Mouse (Mus musculus) lung, postnatal 4 days (tissue): ENCODE data around the gene Rap1a.

Experiments used
- DNase-seq, 2 experiments: peaks; one replicate each; pipeline ENCODE4 v3.0.0; 2021

Gene Rap1a

DNA sequence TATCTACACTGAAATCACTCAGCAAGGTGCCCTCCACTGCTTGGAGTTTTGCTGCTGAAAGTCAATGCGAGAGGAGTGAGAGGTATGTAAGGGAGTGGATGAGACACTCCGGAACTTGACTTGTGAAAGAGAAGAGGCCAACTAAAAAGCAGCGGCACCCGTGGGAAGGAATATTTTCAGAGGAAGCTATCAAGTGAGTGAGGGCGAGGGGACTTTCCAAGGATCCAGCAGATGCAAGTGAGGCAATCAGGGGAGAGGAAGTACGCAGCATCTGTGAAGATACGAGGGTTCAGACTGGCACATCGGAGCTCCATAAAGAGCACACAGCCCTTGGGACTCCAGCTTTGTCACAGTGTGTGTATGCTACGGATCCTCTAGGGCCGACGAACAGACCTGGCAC lies 2.5 kb upstream of the Rap1a start:
- peak; percentile 28 to 29 for DNase-seq

DNA sequence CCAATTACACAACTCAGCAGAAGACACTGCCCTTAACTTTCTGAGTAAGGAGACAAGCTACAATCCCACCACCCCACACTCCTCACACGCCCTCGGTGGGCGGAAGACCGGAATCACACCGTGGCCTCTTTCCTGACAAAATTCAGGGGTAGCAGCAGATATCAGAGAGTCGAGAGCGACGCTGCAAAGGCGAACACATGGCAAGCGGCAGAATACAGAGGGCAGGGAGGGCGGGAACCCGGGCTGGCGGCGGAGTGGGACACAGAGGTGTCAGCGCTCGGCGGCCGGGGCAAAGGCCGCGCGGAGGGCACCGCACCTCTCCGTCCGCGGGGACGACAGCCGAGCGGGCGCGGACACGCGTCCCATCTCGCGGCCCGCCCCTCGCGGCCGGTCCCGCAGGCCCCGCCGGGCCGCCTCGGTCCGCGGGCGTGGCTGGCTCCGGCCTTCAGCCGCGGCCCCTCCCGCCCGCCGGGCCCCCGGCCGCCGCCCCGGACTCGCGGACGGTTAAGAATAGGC lies 403 bp downstream of the Rap1a start:
- peak in 1 of 2 experiments; percentile 48 for DNase-seq

DNA sequence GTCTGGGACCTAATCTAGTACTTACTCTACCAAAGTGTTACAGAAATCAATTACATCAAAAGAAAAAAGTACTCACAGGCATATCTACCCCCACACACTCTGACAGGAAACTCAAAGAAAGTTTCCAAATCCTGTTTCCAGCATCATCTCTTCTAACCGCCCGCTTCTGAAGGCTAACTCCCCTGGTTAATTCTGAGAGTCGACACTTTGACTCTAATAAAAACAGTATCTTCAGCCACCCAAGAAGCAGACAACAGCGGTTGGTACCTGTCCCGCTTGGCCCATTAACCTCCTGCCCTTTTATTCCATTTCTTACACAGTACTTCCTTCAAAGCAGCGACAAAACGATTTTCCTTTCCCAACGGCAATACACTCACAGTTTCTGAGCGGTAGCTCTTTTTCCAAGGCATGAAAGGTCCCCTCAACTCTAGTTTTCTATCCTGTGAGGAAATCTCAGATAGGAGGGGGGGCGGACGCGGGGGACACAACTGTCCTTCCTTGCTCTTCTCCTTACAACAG lies 921 bp downstream of the Rap1a start:
- no peak for DNase-seq

DNA sequence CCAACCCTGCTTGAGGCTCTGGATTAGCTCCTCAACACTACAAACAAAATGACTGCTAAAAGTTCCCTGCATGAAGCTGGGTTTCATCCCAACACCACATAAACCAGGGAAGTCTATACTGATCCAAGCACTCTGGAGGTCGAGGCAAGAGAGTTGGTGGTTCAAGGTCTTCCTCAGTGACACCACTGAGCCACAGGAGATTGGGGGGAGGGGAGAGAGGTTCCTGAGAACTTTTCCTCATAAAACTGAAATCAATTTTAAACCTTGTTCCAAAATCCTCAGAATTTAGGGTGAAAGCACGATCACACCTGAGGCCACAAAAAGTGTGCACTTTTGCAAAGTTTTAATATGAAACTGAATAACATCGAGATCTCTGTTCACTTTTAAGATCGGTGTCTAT lies 1.8 kb downstream of the Rap1a start:
- DNase-seq: no peak

DNA sequence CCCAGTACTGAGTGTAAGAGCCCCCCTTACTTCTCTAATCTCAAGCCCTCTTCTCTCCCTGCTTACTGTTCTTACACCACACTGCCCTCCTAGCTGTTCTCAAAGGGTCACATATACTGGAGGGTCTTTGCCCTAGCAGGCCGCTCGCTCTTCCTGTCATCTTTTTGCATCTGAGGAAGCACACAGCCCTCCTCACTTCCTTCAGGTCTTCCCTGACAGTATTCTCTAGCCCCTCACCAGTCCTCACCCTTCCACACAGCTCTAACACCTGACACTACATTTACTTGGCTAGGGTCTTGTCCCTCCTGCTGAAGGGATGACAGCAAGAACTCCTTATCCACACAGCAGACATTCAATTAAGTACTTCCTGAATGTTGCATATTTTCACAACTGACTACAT lies 2.4 kb downstream of the Rap1a start:
- DNase-seq: no peak

DNA sequence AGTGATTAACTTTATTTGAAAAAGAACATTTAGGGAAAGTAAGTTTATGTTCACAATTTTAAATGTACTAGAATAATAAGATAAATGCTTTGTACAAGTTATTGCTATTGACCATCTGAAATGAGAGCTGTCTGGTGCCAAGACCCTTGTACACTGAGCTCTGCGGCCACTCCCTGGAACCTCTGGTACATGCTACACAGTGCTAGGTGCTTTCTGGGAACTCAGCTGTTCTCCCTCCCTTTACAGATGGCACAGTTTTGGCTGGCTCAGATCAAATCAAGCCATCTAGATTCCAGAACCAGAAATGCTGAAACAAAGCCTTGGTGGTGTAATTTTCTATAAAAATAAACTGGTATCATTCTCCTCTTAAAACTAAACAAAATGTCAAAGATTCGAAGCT lies 3.7 kb downstream of the Rap1a start:
- no peak for DNase-seq

DNA sequence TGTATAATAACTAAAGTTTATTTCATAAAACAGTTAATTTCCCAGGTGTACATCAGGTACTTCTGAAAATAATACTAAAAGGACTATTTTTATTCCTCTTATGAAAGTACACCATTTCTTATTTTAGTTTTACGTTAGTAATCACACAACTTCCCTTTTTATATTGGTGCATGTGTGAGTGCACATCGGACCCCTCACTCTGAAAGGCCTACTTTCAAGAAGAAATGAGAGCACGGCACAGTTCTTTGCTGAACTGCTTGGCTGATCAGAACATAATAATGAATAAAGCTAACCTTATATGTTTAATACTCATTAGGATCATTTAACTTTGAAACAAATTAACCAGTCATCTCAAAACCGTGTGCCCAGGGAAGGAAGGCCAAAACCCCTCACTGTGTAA lies 4.4 kb downstream of the Rap1a start:
- DNase-seq: no peak

DNA sequence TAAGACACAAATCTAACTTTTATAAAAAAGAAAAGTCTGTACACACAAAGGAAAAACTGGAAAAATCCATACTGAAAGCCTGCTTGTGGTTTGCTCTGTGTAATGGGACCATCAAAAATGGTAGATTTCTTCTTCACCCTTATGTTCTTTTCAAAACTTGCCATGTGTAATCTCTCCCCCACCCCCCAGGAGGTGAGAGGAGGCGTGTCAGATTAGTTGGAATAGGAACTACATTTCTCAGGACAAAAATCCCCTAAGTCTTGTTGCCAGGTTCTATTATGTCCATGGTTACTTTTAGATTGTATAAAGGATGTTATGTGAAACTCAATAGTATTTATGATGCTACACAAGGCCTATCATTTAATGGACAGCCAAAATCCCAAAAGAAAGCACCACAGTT lies 6.8 kb downstream of the Rap1a start:
- DNase-seq: no peak

DNA sequence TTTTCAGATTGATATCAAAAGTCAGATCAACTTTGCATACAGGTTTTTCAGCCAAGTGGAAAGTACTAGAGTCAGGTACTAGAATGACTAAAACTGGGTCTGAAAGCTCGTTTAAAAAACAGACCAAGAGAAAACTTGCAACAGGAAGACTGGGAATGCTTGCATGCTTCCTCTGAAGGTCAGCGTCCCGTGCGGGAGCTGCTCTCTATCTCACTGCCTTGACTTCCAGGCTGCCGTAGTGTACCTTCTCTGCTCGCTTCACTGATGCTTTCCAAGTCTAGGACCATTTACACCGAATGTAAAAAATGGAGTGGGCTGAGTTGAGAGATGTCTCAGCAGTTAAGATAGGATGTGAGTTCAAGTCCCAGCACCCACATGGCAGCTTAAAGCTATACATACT lies 8.8 kb downstream of the Rap1a start:
- DNase-seq: no peak

DNA sequence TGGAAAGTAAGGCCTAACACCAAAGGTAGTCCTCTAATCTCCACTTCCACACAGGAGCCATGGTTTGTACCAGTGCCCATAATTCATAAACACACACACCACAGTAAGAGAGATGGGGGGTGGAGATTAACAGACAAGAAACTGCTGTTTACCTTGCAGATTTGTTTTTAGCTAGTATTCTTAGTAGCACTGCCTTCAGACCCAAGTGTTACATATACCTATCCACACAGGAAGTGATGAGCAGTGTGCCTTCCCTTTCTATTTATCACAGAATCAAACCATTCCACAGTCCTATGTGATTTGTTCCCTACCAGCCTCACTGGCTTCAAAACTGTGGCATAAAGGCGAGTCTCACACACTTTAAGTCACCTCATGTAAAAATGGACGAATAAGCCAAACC lies 10.0 kb downstream of the Rap1a start:
- no peak for DNase-seq

DNA sequence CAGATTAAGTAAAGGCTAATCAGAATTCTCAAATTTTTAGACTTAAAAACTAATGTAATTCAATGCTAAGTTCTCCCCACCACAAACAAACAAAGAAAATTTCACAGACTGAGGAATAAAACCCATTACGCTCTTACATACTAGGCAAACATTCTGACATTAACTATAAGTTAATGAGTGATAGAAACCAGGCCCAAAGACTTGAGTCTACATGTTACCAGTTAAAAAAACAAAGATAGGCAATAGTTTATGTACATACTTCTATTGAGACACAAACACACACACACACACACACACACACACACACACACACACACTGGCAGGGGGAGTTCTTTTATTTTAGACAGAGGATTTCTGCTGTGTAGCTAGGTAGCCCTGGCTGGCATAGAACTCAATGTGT lies 10.8 kb downstream of the Rap1a start:
- DNase-seq: no peak

DNA sequence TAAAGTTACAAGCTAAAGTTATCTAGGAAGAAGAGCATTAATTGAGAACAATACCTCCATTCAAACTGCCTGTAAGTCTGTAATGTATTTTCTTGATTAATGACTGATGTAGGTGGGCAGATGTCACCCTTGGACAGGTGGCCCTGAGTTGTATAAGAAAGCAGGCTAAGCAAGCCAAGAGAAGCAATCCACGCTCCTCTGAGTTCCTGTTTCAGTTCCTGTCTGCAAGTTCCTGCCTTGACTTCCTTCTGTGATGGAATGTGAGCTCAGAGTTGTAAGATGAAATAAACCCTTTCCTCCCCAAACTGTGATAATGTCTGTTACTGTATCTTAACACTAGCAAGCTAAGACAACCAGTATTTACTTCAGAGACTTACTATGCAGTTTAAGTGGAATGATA lies 11.4 kb downstream of the Rap1a start:
- no peak for DNase-seq

DNA sequence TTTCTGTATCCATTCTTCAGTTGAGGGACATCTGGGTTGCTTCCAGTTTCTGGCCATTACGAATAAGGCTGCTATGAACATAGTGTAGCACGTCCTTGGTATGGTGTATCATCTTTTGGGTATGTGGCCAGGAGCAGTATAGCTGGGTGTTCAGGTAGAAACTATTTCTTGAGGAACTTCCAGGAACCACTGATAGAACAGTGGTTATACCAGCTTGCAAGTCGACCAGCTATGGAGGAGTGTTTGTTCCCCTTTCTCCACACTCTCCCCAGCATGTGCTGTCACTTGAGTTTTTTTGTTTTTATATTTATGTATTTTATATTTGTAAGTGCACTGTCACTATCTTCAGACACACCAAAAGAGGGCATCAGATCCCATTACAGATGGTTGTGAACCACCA lies 13.8 kb downstream of the Rap1a start:
- no peak for DNase-seq

DNA sequence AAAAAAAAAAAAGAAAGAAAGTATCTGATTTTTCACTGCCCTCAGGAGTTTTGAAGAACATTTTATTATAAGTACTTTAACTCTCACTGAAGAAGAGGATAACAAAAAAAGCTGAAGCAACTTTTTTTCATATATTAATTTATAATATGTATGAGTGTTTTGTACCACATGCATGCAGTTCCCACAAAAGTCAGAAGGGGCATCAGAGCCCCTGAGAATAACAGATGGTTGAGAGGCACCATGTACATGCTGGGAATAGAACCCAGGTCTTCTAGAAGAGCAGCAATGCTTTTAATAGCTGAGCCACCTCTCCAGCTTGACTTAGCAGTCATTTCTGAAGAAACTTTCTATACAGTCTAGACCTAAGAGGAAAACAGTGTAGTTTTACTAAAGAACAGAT lies 15.3 kb downstream of the Rap1a start:
- no peak for DNase-seq

DNA sequence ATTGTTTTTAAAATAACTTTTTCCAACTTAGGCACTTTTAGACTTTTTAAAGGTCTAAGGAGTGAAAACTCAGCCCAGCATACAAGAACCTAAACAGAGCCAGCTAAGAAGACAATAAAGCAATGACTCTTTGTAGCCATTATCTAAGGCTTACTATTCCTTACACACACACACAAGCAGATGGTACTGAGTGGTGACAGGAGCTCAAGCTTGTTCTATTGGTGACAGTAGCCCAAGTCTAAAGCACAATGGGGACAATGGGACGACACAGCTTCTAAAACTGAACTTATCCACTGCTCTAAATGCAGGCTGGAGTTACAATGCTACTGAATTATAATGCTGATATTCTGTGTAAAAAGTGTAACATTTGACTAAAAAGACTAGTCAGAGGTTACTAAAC lies 17.3 kb downstream of the Rap1a start:
- DNase-seq: no peak

DNA sequence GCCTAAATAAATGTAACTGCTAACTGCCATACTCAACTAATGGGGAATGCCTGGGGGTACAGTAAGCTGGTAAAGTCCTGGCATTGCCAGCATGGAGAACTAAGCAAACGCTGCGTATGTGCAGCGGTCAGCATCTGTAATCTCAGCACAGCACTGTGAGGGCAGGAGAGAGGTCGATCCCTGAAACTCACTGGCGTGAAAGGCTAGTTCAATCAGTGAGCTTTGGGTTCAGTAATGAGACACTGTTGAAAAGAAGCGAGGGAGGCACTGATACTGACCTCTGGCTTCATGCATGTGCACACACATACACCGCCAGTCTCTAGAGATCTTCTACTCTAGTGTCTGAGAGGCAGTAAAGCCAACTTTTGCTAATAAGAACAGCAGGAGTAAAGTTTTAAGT lies 18.7 kb downstream of the Rap1a start:
- DNase-seq: no peak

DNA sequence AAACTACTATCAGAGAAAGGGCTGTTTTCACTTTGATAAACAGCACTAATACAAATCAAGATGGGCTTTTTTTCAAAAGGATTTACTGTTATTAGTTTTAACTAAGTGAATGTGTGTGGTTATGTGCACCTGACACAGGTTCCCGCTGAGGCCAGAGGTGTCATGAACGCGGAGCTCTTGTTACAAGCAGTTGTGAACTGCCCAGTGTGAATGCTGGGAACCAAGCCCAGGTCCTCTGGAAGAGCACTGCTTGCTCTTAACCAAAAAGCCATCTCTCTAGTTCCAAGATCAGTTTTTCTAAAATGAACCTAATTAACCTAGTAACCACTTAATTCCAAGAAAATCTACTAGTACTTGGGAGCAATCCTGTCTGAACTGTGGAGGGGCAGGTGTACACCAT lies 23.1 kb downstream of the Rap1a start:
- no peak for DNase-seq

DNA sequence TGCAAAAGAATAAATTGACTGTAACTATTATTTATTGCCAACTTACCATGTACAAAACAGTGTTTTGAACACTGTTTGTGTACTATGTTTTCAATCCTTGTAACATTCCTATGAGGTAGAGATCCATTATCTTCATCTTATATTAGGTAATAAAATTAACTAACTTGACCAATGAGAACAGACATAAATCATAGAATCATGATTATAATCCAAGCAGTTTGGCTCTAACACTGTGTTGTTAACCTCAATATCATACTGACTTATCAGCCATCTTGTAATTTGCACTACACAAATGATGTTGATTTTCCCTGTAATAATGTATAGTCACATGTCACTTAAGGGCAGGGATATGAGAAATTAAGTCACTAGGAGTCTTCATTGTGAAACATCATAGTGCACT lies 26.6 kb downstream of the Rap1a start:
- DNase-seq: no peak

DNA sequence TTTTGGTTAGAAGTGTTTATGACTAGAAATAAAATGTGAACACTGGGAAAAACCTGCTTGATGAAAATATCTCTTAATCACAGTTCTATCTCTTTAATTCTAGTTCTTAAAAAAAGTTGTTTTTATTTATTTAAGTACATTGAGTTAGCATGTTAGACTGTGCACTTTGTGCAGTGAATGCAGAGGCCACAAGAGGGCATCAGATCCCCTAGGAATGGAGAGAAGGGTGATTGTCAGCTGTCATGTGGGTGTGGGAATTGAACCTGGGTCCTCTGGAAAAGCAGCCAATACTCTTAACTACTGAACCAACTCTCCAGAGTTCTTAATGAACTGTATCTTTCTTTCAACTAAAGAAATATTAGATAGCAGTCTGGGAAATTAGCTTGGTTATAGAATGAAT lies 29.6 kb downstream of the Rap1a start:
- DNase-seq: peak in 1 of 2 experiments; percentile 41

DNA sequence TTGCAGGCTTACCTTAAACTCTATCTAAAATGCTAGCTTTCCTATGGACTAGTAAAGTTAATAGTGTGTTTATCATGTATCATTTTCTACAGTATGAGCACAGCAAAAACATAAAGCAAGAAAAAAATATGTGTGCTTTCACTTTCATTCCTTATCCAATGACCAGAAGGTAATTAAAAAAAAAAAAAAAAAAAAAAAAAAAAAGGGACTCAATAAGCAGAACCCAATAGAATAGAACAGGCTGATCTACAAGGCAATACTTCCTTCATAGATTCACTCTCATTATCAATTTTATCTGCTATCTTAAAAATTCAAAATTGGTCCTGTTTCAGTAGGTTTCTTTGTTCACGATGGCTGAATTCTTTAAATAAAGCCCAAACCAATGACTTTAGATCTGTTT lies 30.3 kb downstream of the Rap1a start:
- no peak for DNase-seq

DNA sequence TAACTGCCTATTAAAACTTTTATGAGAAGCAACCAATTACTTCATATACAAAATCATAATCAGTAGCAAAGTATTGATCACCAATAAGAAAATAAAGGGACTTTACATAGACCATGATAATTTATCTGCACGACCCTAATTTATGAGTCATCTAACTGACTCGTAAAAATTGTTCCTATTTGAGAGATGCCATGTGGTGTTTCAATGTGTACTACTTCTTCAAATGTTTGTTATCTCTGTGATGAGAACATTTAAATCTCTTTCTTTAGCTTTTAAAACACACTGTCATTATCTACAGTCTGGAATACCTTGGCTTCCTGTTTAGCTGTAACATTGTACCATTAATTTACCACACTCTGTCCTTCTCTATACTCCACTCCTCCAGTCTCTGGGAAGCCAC lies 31.8 kb downstream of the Rap1a start:
- no peak for DNase-seq

DNA sequence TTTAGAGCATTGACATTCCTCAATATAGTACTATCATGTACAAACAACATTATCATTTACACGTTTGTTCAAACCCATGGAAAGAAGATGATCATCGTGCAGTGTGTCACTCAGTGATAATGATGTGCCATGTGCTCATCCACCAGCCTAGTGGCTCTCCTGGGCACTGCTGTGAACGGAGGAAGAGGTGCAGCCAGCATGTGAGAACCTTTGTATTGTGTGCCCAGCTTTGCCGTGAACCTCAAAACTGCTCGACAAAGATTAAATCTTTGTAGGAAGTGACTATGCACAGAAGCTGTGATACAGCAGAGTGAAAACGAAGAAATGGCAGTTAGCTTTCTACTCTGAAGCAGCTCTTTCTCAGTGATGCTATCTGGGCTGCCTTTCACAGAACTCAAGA lies 32.6 kb downstream of the Rap1a start:
- DNase-seq: no peak

DNA sequence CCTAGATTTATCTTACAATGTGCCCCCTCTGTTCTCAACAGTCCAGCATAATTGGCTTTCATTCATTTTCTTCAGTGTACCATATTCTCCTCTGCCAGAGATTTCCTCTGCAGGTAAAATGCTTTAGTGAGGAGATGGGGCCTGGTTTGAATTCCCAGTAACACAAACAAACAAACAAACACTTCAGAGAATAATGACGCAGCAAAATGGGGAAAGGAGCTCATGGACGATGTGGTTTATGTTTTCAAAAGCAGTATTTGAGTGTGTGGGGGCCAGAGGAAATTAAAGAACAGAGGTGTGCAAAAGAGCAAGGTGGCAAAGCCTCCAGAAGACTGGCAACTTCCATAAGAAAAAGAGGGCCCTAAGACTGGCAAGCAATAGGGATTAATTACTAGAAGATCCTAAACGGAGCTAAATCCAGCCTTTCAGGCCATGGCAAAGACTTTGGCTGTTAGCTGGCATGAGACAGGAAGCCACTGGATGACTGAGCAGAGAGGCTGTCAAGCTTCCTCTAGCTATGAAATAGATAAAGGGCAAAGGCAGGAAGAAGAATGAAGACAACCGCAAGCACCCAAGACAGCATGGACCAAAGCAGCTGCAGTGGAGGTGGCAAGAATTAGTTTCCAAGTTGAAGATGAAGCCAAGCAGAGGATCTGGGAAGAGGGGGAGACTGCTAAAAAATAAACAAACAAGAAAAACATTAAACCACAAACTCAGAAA lies 37.8 kb downstream of the Rap1a start:
- no peak for DNase-seq

DNA sequence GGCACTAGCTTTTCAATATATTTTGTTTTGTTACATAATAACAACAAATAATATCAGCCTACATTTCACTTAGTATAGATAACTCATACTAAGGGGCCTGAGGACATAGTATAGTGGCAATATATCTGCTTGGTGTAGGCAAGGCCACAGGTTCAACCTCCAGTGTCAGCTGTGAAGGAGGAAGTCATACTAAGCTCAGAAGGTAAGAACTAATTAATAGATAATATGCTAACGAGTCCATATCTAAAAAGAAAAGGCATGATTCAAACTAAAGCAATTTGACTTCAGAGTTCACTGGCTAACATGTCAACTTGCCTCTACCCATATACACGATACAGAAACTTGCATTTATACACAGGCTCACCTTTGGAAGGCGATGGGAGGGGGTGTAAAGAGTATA lies 41.1 kb downstream of the Rap1a start:
- no peak for DNase-seq

DNA sequence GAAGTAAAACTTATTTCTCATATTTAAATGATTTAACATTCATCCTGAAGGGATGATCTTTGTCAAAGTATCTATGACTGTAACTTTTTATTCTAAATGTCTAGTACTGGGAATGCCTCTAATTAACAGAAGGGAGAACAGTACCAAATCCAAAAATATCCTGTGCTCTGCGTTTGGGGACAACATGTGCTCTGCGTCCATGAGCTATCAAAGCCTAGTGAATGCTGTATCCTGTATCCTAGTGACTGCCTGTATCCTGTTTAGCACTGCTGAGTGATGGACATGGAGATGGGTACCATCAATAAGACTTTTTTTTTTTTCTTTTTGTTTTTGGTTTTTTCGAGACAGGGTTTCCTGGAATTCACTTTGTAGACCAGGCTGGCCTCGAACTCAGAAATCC lies 42.5 kb downstream of the Rap1a start:
- no peak for DNase-seq
